Mouse (Mus musculus) ES-Bruce4 (cell line): ENCODE data around the gene Gstm5.

Experiments used
- CTCF ChIP-seq: IDR thresholded peaks from one replicate; pipeline ENCODE4 v1.8.1; 2011; ENCODE audit warnings: low read depth, low read length
- POLR2A ChIP-seq: IDR thresholded peaks from one replicate; pipeline ENCODE4 v1.8.1; 2011; ENCODE audit warnings: low read length; ENCODE audit not compliant: insufficient read depth

DNA sequence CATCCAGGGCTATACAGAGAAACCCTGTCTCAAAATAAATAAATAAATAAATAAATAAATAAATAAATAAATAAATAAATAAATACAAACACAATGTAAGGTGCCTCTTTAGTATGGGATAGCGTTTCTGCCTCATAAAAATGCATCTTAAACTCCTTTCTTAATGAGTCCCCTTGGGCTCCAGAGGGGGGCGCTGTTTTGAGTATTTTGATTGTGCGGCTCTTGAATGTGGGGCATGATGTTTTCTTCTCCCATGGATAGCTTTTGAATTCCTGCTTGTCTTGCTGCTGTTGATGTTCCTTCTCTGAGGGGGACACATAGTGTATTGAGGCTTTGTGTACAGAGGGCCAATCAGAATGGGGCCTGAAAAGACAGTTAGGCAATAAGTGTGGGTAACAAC, 21.5 kb downstream of the Gstm5 start:
- TF ChIP-seq POLR2A: no peak
- no peak for TF ChIP-seq CTCF
